Mouse (Mus musculus) hindbrain, embryonic 16.5 days (tissue): Measurements from ENCODE around the gene Ube2l3. TPM values are rescaled to one million over a fixed set of nuclear protein-coding genes. Genes with fewer than 3 reads are reported as not detected.

Source experiments
- ATAC-seq: fragments of 200-750 bp; cut with Nextera tagmentation; 2 replicates; pipeline ENCODE4 v1.8.0; 2017; ENCODE audit warnings: moderate TSS enrichment, moderate library complexity
- H3K27ac ChIP-seq: fragments of 300-500 bp; sonication (generic); 2 replicates; pipeline ENCODE4 v1.5.1; 2014; ENCODE audit warnings: low read depth, mild to moderate bottlenecking, control low read depth, low read length, moderate library complexity
- H3K27me3 ChIP-seq: fragments of 300-500 bp; sonication (generic); replicated peaks from 2 replicates; pipeline ENCODE4 v1.6.1; 2014; ENCODE audit warnings: low read length; ENCODE audit not compliant: control insufficient read depth, insufficient read depth
- H3K36me3 ChIP-seq: fragments of 300-500 bp; sonication (generic); 2 replicates; pipeline ENCODE4 v1.6.1; 2014; ENCODE audit warnings: mild to moderate bottlenecking, low read length, moderate library complexity, mixed read lengths; ENCODE audit not compliant: control insufficient read depth, insufficient read depth
- H3K4me1 ChIP-seq: fragments of 300-500 bp; sonication (generic); 2 replicates; pipeline ENCODE4 v1.6.1; 2014; ENCODE audit warnings: low read depth, low read length; ENCODE audit not compliant: control insufficient read depth, insufficient read depth
- H3K4me2 ChIP-seq: fragments of 300-500 bp; sonication (generic); 2 replicates; pipeline ENCODE4 v1.6.1; 2014; ENCODE audit warnings: mild to moderate bottlenecking, low read length, control low read depth, moderate library complexity
- H3K4me3 ChIP-seq: fragments of 300-500 bp; sonication (generic); 2 replicates; pipeline ENCODE4 v1.5.1; 2014; ENCODE audit warnings: mild to moderate bottlenecking, low read length, control low read depth, moderate library complexity
- H3K9ac ChIP-seq: fragments of 300-500 bp; sonication (generic); 2 replicates; pipeline ENCODE4 v1.6.1; 2014; ENCODE audit warnings: low read depth, mild to moderate bottlenecking, control low read depth, low read length, moderate library complexity
- H3K9me3 ChIP-seq: fragments of 300-500 bp; sonication (generic); 2 replicates; pipeline ENCODE4 v1.6.1; 2014; ENCODE audit warnings: mild to moderate bottlenecking, low read length, moderate library complexity; ENCODE audit not compliant: control insufficient read depth
- whole genome bisulfite sequencing: fragments of 180-500 bp; shearing (Covaris S2); extraction: QIAGEN DNeasy Blood & Tissue Kit; methylation state at CpG from one replicate; pipeline ENCODE4 v1.1.7; 2014; 5-methylcytosine and 5-hydroxymethylcytosine counted together
- microRNA counts: library from miRNA; unstranded; fragments of <30 nt; microRNA quantifications from one replicate; lab custom pipeline; 2016
- microRNA-seq: library from miRNA; unstranded; fragments of <30 nt; microRNA quantifications from one replicate; pipeline ENCODE4, GENCODE M21; 2017
- polyA plus RNA-seq: library from polyadenylated mRNA; unstranded; fragments of >200 nt; fragmentation: Nextera tagmentation; extraction: Ambion mirVana; gene quantifications from 2 replicates; pipeline ENCODE4 v1.2.1, GENCODE M21; 2015

Gene Ube2l3
- polyA plus RNA-seq, 1 experiment from 2014 or later, result 294 TPM

DNA sequence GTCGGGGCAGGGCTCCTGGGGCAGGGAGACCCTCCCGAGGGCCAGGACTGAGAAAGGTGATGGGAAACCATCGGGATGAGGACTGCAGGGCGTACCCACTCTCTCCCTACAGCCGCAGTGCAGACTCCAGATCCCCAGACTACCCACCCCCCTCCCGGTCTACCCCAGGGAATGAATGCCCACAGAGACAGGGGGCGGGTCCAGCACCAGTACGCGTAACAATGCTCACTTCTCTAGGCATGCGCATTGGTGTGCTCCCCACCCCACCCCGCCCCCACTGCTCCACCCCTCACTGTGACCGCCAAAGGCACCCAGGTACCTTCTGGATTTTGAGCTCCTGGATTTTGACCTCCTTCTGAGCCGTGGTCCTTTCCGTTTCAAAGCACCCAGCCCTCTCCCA is 80.9 kb downstream of the Ube2l3 start:
- Histone ChIP-seq H3K4me3 (no peak overlapping the region), H3K27me3 (no peaks in the 10 kb centered on the region), H3K4me1 (peaks cover 17% of the 10 kb centered on the region), H3K4me2 (peak overlapping the region; percentile 38), H3K9me3 (no peaks in the 10 kb centered on the region), H3K36me3 (no peaks in the 10 kb centered on the region), H3K27ac (no peak overlapping the region), H3K9ac (peak overlapping the region; percentile 39; the same call in 1 of the 2 replicates)
- 45% methylated on average over 14 of the region's 14 CpGs for WGBS
- ATAC-seq, result peak; percentile 26; the same call in 1 of the 2 replicates

DNA sequence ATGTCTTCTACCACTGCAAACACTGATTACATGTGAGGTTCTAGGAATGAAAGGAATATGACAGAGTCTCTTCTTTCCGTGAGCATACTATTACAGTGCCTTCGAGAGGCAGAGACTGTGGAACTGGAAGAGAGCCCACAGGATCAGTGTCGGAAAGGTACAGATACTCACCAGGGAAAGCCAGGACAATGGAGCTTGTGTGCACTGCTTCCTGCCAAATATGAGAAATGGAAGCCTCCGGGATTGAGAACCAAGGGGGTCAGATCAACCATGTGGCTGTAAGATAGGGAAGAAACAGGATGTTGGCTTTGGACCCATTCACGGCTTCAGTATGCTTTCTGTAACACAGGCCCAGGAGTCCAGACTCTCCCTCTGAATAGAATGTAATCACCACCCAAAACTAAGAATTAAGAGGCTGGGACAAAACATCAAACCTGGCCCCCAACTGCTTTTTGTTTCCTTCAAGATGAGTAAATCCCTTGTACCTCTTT is 85.1 kb downstream of the Ube2l3 start:
- H3K9ac ChIP-seq, result no peak overlapping the region
- no peak for ATAC-seq
- no peaks in the 10 kb centered on the region for H3K36me3 ChIP-seq
- H3K4me2 ChIP-seq, result no peak overlapping the region
- no peak overlapping the region for H3K27ac ChIP-seq
- WGBS, result 85% methylated on average over 5 of the region's 5 CpGs
- no peaks in the 10 kb centered on the region for H3K9me3 ChIP-seq
- no peak overlapping the region for H3K4me3 ChIP-seq
- H3K27me3 ChIP-seq, result no peaks in the 10 kb centered on the region
- H3K4me1 ChIP-seq, result no peaks in the 10 kb centered on the region

DNA sequence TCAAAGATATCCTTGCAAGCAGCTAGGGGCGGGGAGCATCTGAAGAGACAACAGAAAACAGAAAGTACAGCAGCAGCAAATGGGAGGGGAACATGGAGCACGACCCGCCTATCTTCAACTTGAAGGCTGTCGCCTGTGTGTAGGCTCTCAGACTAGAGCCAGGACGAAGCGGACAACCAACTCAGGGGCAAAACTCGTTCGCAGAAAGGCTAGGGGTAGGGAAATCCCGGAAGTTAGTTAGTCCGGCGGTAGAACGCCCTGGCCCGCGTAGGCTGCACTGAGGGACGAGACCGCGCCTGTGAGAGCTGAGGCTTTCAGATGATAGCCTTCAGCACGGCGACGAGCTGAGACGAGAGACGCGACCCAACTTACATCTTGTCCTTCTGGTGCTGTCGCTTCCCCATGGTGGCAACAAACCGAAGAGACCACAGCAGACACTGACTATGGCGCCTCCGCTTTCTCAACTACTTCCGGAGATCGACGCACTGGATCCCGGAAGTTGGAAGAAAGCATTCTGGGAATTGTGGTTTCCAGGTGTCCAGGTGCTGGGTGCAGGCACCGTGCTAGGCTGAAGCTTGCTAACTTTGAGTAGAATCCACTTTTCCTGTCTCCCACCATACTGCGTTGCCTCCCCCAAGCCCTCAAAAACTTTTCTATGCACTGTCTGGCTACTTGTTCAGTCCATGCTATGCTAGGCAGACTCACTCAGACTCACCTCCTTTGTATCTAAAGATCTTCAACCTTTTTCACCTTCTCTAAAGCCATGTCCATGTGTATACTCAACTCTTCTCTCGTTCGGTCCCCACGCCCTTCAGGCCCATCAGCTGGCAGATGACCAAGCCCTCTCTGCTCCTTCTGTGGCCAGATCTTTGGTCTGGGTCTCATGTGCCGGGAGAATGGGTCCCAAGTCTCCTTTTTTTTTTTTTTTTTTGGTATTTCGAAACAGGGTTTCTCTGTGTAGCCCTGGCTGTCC is 91.4 kb downstream of the Ube2l3 start, which contains the start of gene Ppil2:
Ppil2 (minus strand) TSS at position 487 of the 973 bp plus-strand sequence.
- ATAC-seq, result peak; percentile 90
- H3K27me3 ChIP-seq, result no peaks in the 10 kb centered on the region
- peak within 1 kb of the TSS; percentile 76 for H3K9ac ChIP-seq
- peaks cover 5% of the 10 kb centered on the region for H3K36me3 ChIP-seq
- peak within 1 kb of the TSS; percentile 80 for H3K4me3 ChIP-seq
- 8% methylated on average over 38 of the region's 38 CpGs for WGBS
- H3K4me1 ChIP-seq, result peaks cover 14% of the 10 kb centered on the region
- H3K4me2 ChIP-seq, result peak within 1 kb of the TSS; percentile 75
- peak within 1 kb of the TSS; percentile 76 for H3K27ac ChIP-seq
- H3K9me3 ChIP-seq, result no peaks in the 10 kb centered on the region

DNA sequence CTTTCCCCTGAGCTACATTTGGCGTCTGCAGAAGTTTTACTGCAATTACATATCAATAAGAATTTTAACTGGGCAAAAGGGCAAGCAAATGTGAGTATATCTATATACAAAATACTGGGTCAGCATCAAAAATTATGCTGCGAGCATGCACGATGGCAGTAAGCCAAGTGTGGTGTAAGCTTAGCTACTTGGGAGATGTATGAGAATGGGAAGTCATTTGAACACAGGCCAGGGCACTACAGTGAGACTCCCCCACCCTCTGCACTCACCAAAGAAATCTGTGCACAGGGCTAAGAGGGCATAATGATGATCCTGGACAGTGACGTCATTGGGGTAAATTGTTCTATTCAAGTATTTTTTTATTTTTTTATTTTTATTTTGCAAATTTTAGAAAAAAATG is 97.8 kb downstream of the Ube2l3 start:
- 77% methylated on average over 4 of the region's 4 CpGs for WGBS
- Histone ChIP-seq H3K36me3 (peaks cover 10% of the 10 kb centered on the region), H3K27me3 (no peaks in the 10 kb centered on the region), H3K9ac (no peak overlapping the region), H3K9me3 (no peaks in the 10 kb centered on the region), H3K4me3 (no peak overlapping the region), H3K4me1 (peaks cover 2% of the 10 kb centered on the region; the same call in 1 of the 2 replicates), H3K4me2 (no peak overlapping the region), H3K27ac (no peak overlapping the region)
- no peak for ATAC-seq

DNA sequence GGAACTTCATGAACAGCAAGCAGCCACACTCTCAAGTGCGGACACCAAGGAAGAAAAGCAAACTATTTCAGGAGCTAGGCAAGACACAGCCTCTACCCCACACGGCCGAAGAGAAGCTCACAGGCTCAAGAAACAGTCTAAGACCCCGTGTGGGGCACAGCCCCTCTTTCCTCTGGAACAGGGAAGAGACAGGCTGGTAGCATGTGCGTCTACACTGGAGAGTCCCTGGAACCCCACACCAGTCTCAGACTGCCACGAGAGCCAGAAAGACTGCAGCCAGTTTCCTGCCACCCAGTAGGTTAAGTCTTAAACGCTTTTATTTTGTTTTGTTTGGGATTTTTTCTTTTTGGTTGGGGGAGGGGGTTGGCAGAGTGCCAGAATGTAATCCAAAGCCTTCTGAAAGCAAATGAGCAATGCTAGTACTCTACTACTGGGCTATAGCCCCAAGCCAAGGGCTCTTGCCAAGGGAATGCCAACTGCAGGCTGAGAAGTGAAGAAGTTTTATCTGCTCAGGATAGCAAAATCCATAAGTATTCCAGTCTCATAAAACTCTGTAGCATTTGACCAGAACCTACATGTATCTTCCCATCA is 99.7 kb downstream of the Ube2l3 start:
- peak; percentile 75 for ATAC-seq
- no peaks in the 10 kb centered on the region for H3K9me3 ChIP-seq
- H3K4me1 ChIP-seq, result no peaks in the 10 kb centered on the region; the same call in 1 of the 2 replicates
- H3K27me3 ChIP-seq, result no peaks in the 10 kb centered on the region
- WGBS, result 62% methylated on average over 7 of the region's 7 CpGs
- peaks cover 14% of the 10 kb centered on the region for H3K36me3 ChIP-seq
- H3K4me3 ChIP-seq, result no peak overlapping the region
- no peak overlapping the region for H3K4me2 ChIP-seq
- no peak overlapping the region for H3K9ac ChIP-seq
- no peak overlapping the region for H3K27ac ChIP-seq

MicroRNAs encoded within 50 kb of the gene (microRNA counts, 519-probe panel; counts per million panel counts)
- microRNA mmu-miR-130b (lab: Ali Mortazavi, UCI) (3,130 counts per million, percentile 84 among the panel's probes with 10 or more counts), microRNA mmu-miR-301b (lab: Ali Mortazavi, UCI) (2,534 counts per million, percentile 67 among the panel's probes with 10 or more counts)

Small RNA genes within 50 kb of the gene (microRNA-seq; reads per million reads assigned to microRNA genes)
- gene Mir130b, result 4,154 reads per million, percentile 89 among the genes with 10 or more reads in this experiment
- gene Mir301b, result 104 reads per million, percentile 50 among the genes with 10 or more reads in this experiment

Other genes with a start within 250 kb of the Ube2l3 start
- 183 and 184 TPM in 2 replicates for gene Mapk1, start 219.3 kb downstream of the Ube2l3 start, polyA plus RNA-seq
- 104 and 114 TPM in 2 replicates for gene Ypel1, start 133.0 kb downstream of the Ube2l3 start, polyA plus RNA-seq
- gene Ppil2, start 91.4 kb downstream of the Ube2l3 start, polyA plus RNA-seq, result 135 and 142 TPM in 2 replicates
- 13.0 and 13.3 TPM in 2 replicates for gene 2610318N02Rik, start 77.5 kb downstream of the Ube2l3 start, polyA plus RNA-seq
- 37.8 and 39.6 TPM in 2 replicates for gene Sdf2l1, start 70.3 kb downstream of the Ube2l3 start, polyA plus RNA-seq
- gene Ydjc, start 58.0 kb downstream of the Ube2l3 start, polyA plus RNA-seq, result 52.1 and 56.7 TPM in 2 replicates
- gene Ccdc116, start 55.4 kb downstream of the Ube2l3 start, polyA plus RNA-seq, result 3.7 and 3.9 TPM in 2 replicates
- 1.7 and 1.9 TPM in 2 replicates for gene Rimbp3, start 6.0 kb upstream of the Ube2l3 start, polyA plus RNA-seq
- 6.1 and 7.1 TPM in 2 replicates for gene Hic2, start 30.9 kb upstream of the Ube2l3 start, polyA plus RNA-seq
- 85.8 and 111 TPM in 2 replicates for gene Tmem191c, start 73.4 kb upstream of the Ube2l3 start, polyA plus RNA-seq
- gene Serpind1, start 128.7 kb upstream of the Ube2l3 start, polyA plus RNA-seq, result 4.4 and 6.0 TPM in 2 replicates
- 24.2 and 24.4 TPM in 2 replicates for gene Snap29, start 203.3 kb upstream of the Ube2l3 start, polyA plus RNA-seq
- 58.1 and 70.6 TPM in 2 replicates for gene Pi4ka, start 203.7 kb upstream of the Ube2l3 start, polyA plus RNA-seq
- gene Crkl, start 249.3 kb upstream of the Ube2l3 start, polyA plus RNA-seq, result 74.3 and 74.6 TPM in 2 replicates